Mouse (Mus musculus) heart, embryonic 16.5 days (tissue): Measurements from ENCODE around the gene Ppfia2. TPM values are rescaled to one million over a fixed set of nuclear protein-coding genes. Genes with fewer than 3 reads are reported as not detected.

Experiments
- ATAC-seq: fragments of 200-750 bp; cut with Nextera tagmentation; replicated peaks from 2 replicates; pipeline ENCODE4 v1.8.0; 2017; ENCODE audit warnings: moderate number of reproducible peaks; ENCODE audit not compliant: insufficient read depth, low FRiP score; ENCODE audit errors: extremely low read depth
- H3K27ac ChIP-seq: fragments of 300-500 bp; sonication (generic); 2 replicates; pipeline ENCODE4 v1.5.1; 2014; ENCODE audit warnings: mild to moderate bottlenecking, low read length, control low read depth, moderate library complexity
- H3K27me3 ChIP-seq: fragments of 300-500 bp; sonication (generic); 2 replicates; pipeline ENCODE4 v1.6.1; 2014; ENCODE audit warnings: low read length, mixed read lengths; ENCODE audit not compliant: control insufficient read depth, insufficient read depth
- H3K36me3 ChIP-seq: fragments of 300-500 bp; sonication (generic); 2 replicates; pipeline ENCODE4 v1.6.1; 2014; ENCODE audit not compliant: control insufficient read depth, insufficient read depth
- H3K4me1 ChIP-seq: fragments of 300-500 bp; sonication (generic); 2 replicates; pipeline ENCODE4 v1.6.1; 2014; ENCODE audit warnings: low read length, mixed read lengths; ENCODE audit not compliant: control insufficient read depth, insufficient read depth
- H3K4me2 ChIP-seq: fragments of 300-500 bp; sonication (generic); 2 replicates; pipeline ENCODE4 v1.6.1; 2014; ENCODE audit warnings: low read depth, mild to moderate bottlenecking, control low read depth, low read length
- H3K4me3 ChIP-seq: fragments of 300-500 bp; sonication (generic); 2 replicates; pipeline ENCODE4 v1.5.1; 2014; ENCODE audit warnings: mild to moderate bottlenecking, control low read depth, low read length
- H3K9ac ChIP-seq: fragments of 300-500 bp; sonication (generic); 2 replicates; pipeline ENCODE4 v1.6.1; 2014; ENCODE audit warnings: low read length, control low read depth
- H3K9me3 ChIP-seq: fragments of 300-500 bp; sonication (generic); replicated peaks from 2 replicates; pipeline ENCODE4 v1.6.1; 2016; ENCODE audit warnings: low read length; ENCODE audit not compliant: control insufficient read depth
- WGBS: fragments of 180-500 bp; shearing (Covaris S2); extraction: QIAGEN DNeasy Blood & Tissue Kit; methylation state at CpG from one replicate; pipeline ENCODE4 v1.1.7; 2014; 5-methylcytosine and 5-hydroxymethylcytosine counted together
- polyA plus RNA-seq: library from polyadenylated mRNA; unstranded; fragments of >200 nt; fragmentation: Nextera tagmentation; extraction: Ambion mirVana; gene quantifications from 2 replicates; pipeline ENCODE4 v1.2.1, GENCODE M21; 2015

Ppfia2 gene
- polyA plus RNA-seq, 1 experiment from 2014 or later = 0.33 TPM

GRCm38 (mm10) chr10:106870233-106870632, 400.1 kb downstream of the Ppfia2 start:
- no peak overlapping the region for H3K4me3 ChIP-seq
- no peaks in the 10 kb centered on the region for H3K36me3 ChIP-seq
- H3K4me2 ChIP-seq = no peak overlapping the region
- H3K4me1 ChIP-seq = no peaks in the 10 kb centered on the region
- no peaks in the 10 kb centered on the region for H3K27me3 ChIP-seq
- H3K9me3 ChIP-seq = no peaks in the 10 kb centered on the region
- no peak for ATAC-seq
- 67% methylated on average over 4 of the region's 4 CpGs for WGBS
- no peak overlapping the region for H3K27ac ChIP-seq
- no peak overlapping the region for H3K9ac ChIP-seq

GRCm38 (mm10) chr10:106871847-106872246, 401.7 kb downstream of the Ppfia2 start:
- 61% methylated on average over 3 of the region's 3 CpGs for WGBS
- no peaks in the 10 kb centered on the region for H3K9me3 ChIP-seq
- no peaks in the 10 kb centered on the region for H3K4me1 ChIP-seq
- H3K36me3 ChIP-seq = no peaks in the 10 kb centered on the region
- no peak overlapping the region for H3K4me2 ChIP-seq
- H3K27me3 ChIP-seq = no peaks in the 10 kb centered on the region
- ATAC-seq = no peak
- H3K4me3 ChIP-seq = no peak overlapping the region
- no peak overlapping the region for H3K27ac ChIP-seq
- no peak overlapping the region for H3K9ac ChIP-seq

GRCm38 (mm10) chr10:106872714-106873113, 402.6 kb downstream of the Ppfia2 start:
- no peak for ATAC-seq
- Histone ChIP-seq H3K9me3 (no peaks in the 10 kb centered on the region), H3K27me3 (no peaks in the 10 kb centered on the region), H3K27ac (no peak overlapping the region), H3K9ac (no peak overlapping the region), H3K4me3 (no peak overlapping the region), H3K4me2 (no peak overlapping the region), H3K36me3 (no peaks in the 10 kb centered on the region), H3K4me1 (no peaks in the 10 kb centered on the region)
- WGBS = 41% methylated on average over 1 of the region's 1 CpGs

GRCm38 (mm10) chr10:106881330-106881729, 411.2 kb downstream of the Ppfia2 start:
- Histone ChIP-seq H3K9me3 (no peaks in the 10 kb centered on the region), H3K4me2 (no peak overlapping the region), H3K27me3 (no peaks in the 10 kb centered on the region), H3K4me3 (no peak overlapping the region), H3K36me3 (no peaks in the 10 kb centered on the region), H3K9ac (no peak overlapping the region), H3K27ac (no peak overlapping the region), H3K4me1 (no peaks in the 10 kb centered on the region)
- ATAC-seq = no peak
- 54% methylated on average over 3 of the region's 3 CpGs for WGBS

GRCm38 (mm10) chr10:106896351-106896750, 426.2 kb downstream of the Ppfia2 start:
- no peak overlapping the region for H3K27ac ChIP-seq
- no peak for ATAC-seq
- no peaks in the 10 kb centered on the region for H3K4me1 ChIP-seq
- no peaks in the 10 kb centered on the region for H3K9me3 ChIP-seq
- no peak overlapping the region for H3K9ac ChIP-seq
- 57% methylated on average over 13 of the region's 13 CpGs for WGBS
- no peak overlapping the region for H3K4me3 ChIP-seq
- no peaks in the 10 kb centered on the region for H3K27me3 ChIP-seq
- no peaks in the 10 kb centered on the region for H3K36me3 ChIP-seq
- H3K4me2 ChIP-seq = no peak overlapping the region

GRCm38 (mm10) chr10:106910108-106910507, 440.0 kb downstream of the Ppfia2 start:
- 59% methylated on average over 3 of the region's 3 CpGs for WGBS

GRCm38 (mm10) chr10:106913032-106913431, 442.9 kb downstream of the Ppfia2 start:
- no peak for ATAC-seq
- WGBS = 23% methylated on average over 2 of the region's 2 CpGs
- Histone ChIP-seq H3K9me3 (no peaks in the 10 kb centered on the region; the same call in 1 of the 2 replicates), H3K27ac (no peak overlapping the region), H3K27me3 (no peaks in the 10 kb centered on the region), H3K36me3 (no peaks in the 10 kb centered on the region), H3K4me2 (no peak overlapping the region), H3K4me1 (no peaks in the 10 kb centered on the region), H3K9ac (no peak overlapping the region), H3K4me3 (no peak overlapping the region)

More at GRCm38 (mm10) chr10:106910108-106910507, 440.0 kb downstream of the Ppfia2 start:
- no peak for ATAC-seq
- Histone ChIP-seq H3K4me1 (no peaks in the 10 kb centered on the region), H3K27ac (no peak overlapping the region), H3K27me3 (no peaks in the 10 kb centered on the region), H3K9me3 (no peaks in the 10 kb centered on the region; the same call in 1 of the 2 replicates), H3K36me3 (no peaks in the 10 kb centered on the region), H3K4me2 (no peak overlapping the region), H3K4me3 (no peak overlapping the region), H3K9ac (no peak overlapping the region)

GRCm38 (mm10) chr10:106914275-106914674, 444.1 kb downstream of the Ppfia2 start:
- no peak overlapping the region for H3K27ac ChIP-seq
- no peak overlapping the region for H3K9ac ChIP-seq
- H3K36me3 ChIP-seq = no peaks in the 10 kb centered on the region
- no peak for ATAC-seq
- H3K4me1 ChIP-seq = no peaks in the 10 kb centered on the region
- no peak overlapping the region for H3K4me2 ChIP-seq
- no peaks in the 10 kb centered on the region for H3K27me3 ChIP-seq
- H3K4me3 ChIP-seq = no peak overlapping the region
- no peaks in the 10 kb centered on the region; the same call in 1 of the 2 replicates for H3K9me3 ChIP-seq

GRCm38 (mm10) chr10:106914822-106915221, 444.7 kb downstream of the Ppfia2 start:
- H3K9ac ChIP-seq = no peak overlapping the region
- no peak overlapping the region for H3K4me2 ChIP-seq
- ATAC-seq = no peak
- H3K4me3 ChIP-seq = no peak overlapping the region
- H3K27me3 ChIP-seq = no peaks in the 10 kb centered on the region
- H3K27ac ChIP-seq = no peak overlapping the region
- no peaks in the 10 kb centered on the region; the same call in 1 of the 2 replicates for H3K9me3 ChIP-seq
- no peaks in the 10 kb centered on the region for H3K4me1 ChIP-seq
- H3K36me3 ChIP-seq = no peaks in the 10 kb centered on the region

- Histone ChIP-seq H3K9me3 (no peaks in the 10 kb centered on the region), H3K27ac (no peak overlapping the region), H3K9ac (no peak overlapping the region), H3K4me2 (no peak overlapping the region), H3K4me1 (no peaks in the 10 kb centered on the region), H3K4me3 (no peak overlapping the region), H3K36me3 (no peaks in the 10 kb centered on the region), H3K27me3 (no peaks in the 10 kb centered on the region)
- 84% methylated on average over 5 of the region's 5 CpGs for WGBS
- no peak for ATAC-seq
These were observed 454.2 kb downstream of the Ppfia2 start for GRCm38 (mm10) chr10:106924334-106924733.
